Mouse (Mus musculus): ENCODE measurements around the gene Msto1. TPM values are rescaled to one million over a fixed set of nuclear protein-coding genes. Genes with fewer than 3 reads are reported as not detected.

Gene Msto1
- polyA plus RNA-seq, 1 experiment, result 21.5 TPM

GRCm38 (mm10) chr3:88939749-88940148 is 25.9 kb upstream of the Msto1 start:
- Histone ChIP-seq H3K4me3 (ENCODE audit: insufficient read depth, low read length) (no peak overlapping the region), H3K4me1 (ENCODE audit: control insufficient read depth, insufficient read depth, low read length) (no peaks in the 10 kb centered on the region; the same call in 1 of the 2 replicates), H3K27ac (ENCODE audit: insufficient read depth, low read length) (no peak overlapping the region)
- no peak for TF ChIP-seq CTCF (IDR thresholded peaks at IDR 0.05; ENCODE audit: borderline replicate concordance, insufficient read depth, low read length)
- TF ChIP-seq POLR2A (IDR thresholded peaks at IDR 0.05; ENCODE audit: low read depth, low read length), result no peak

GRCm38 (mm10) chr3:88939071-88939470 is 25.3 kb upstream of the Msto1 start:
- no peak overlapping the region for H3K4me3 ChIP-seq (ENCODE audit: insufficient read depth, low read length)
- TF ChIP-seq POLR2A (IDR thresholded peaks at IDR 0.05; ENCODE audit: low read depth, low read length), result no peak
- TF ChIP-seq CTCF (IDR thresholded peaks at IDR 0.05; ENCODE audit: borderline replicate concordance, insufficient read depth, low read length), result no peak
- no peak overlapping the region for H3K27ac ChIP-seq (ENCODE audit: insufficient read depth, low read length)
- no peaks in the 10 kb centered on the region; the same call in 1 of the 2 replicates for H3K4me1 ChIP-seq (ENCODE audit: control insufficient read depth, insufficient read depth, low read length)

GRCm38 (mm10) chr3:88929501-88929900 is 15.7 kb upstream of the Msto1 start:
- TF ChIP-seq CTCF (IDR thresholded peaks at IDR 0.05; ENCODE audit: borderline replicate concordance, insufficient read depth, low read length), result no peak
- TF ChIP-seq POLR2A (IDR thresholded peaks at IDR 0.05; ENCODE audit: low read depth, low read length), result no peak
- H3K4me3 ChIP-seq (ENCODE audit: insufficient read depth, low read length), result no peak overlapping the region

GRCm38 (mm10) chr3:88925651-88926050 is 11.9 kb upstream of the Msto1 start:
- H3K4me1 ChIP-seq (ENCODE audit: control insufficient read depth, insufficient read depth, low read length), result no peaks in the 10 kb centered on the region
- H3K4me3 ChIP-seq (ENCODE audit: insufficient read depth, low read length), result no peak overlapping the region
- H3K27ac ChIP-seq (ENCODE audit: insufficient read depth, low read length), result no peak overlapping the region
- TF ChIP-seq CTCF (IDR thresholded peaks at IDR 0.05; ENCODE audit: borderline replicate concordance, insufficient read depth, low read length) (no peak), POLR2A (IDR thresholded peaks at IDR 0.05; ENCODE audit: low read depth, low read length) (no peak)

More at GRCm38 (mm10) chr3:88929501-88929900, 15.7 kb upstream of the Msto1 start:
- Histone ChIP-seq H3K4me1 (ENCODE audit: control insufficient read depth, insufficient read depth, low read length) (no peaks in the 10 kb centered on the region), H3K27ac (ENCODE audit: insufficient read depth, low read length) (no peak overlapping the region)

- Histone ChIP-seq H3K27ac (ENCODE audit: insufficient read depth, low read length) (no peak overlapping the region), H3K4me1 (ENCODE audit: control insufficient read depth, insufficient read depth, low read length) (no peaks in the 10 kb centered on the region), H3K4me3 (ENCODE audit: insufficient read depth, low read length) (no peak overlapping the region)
- TF ChIP-seq CTCF (IDR thresholded peaks at IDR 0.05; ENCODE audit: borderline replicate concordance, insufficient read depth, low read length) (no peak), POLR2A (IDR thresholded peaks at IDR 0.05; ENCODE audit: low read depth, low read length) (no peak)
These were observed 10.3 kb upstream of the Msto1 start for GRCm38 (mm10) chr3:88923989-88924591.

- Histone ChIP-seq H3K4me3 (ENCODE audit: insufficient read depth, low read length) (no peak overlapping the region), H3K4me1 (ENCODE audit: control insufficient read depth, insufficient read depth, low read length) (no peaks in the 10 kb centered on the region), H3K27ac (ENCODE audit: insufficient read depth, low read length) (no peak overlapping the region)
- no peak for TF ChIP-seq POLR2A (IDR thresholded peaks at IDR 0.05; ENCODE audit: low read depth, low read length)
These were observed 7.6 kb upstream of the Msto1 start for GRCm38 (mm10) chr3:88921411-88921810.

- TF ChIP-seq POLR2A (IDR thresholded peaks at IDR 0.05; ENCODE audit: low read depth, low read length) (no peak), CTCF (IDR thresholded peaks at IDR 0.05; ENCODE audit: borderline replicate concordance, insufficient read depth, low read length) (no peak)
- H3K4me1 ChIP-seq (ENCODE audit: control insufficient read depth, insufficient read depth, low read length), result no peaks in the 10 kb centered on the region
- H3K4me3 ChIP-seq (ENCODE audit: insufficient read depth, low read length), result no peak overlapping the region
- no peak overlapping the region for H3K27ac ChIP-seq (ENCODE audit: insufficient read depth, low read length)
These were observed 5.2 kb upstream of the Msto1 start for GRCm38 (mm10) chr3:88918981-88919380.

- H3K4me3 ChIP-seq (ENCODE audit: insufficient read depth, low read length), result peak overlapping the region; percentile 84
- no peaks in the 10 kb centered on the region for H3K4me1 ChIP-seq (ENCODE audit: control insufficient read depth, insufficient read depth, low read length)
- H3K27ac ChIP-seq (ENCODE audit: insufficient read depth, low read length), result peak overlapping the region; percentile 94
- TF ChIP-seq CTCF (IDR thresholded peaks at IDR 0.05; ENCODE audit: borderline replicate concordance, insufficient read depth, low read length), result no peak
- no peak for TF ChIP-seq POLR2A (IDR thresholded peaks at IDR 0.05; ENCODE audit: low read depth, low read length)
These were observed 598 bp upstream of the Msto1 start for GRCm38 (mm10) chr3:88914384-88914810.

GRCm38 (mm10) chr3:88912585-88912984 is 1.2 kb downstream of the Msto1 start:
- no peak for TF ChIP-seq POLR2A (IDR thresholded peaks at IDR 0.05; ENCODE audit: low read depth, low read length)
- no peak for TF ChIP-seq CTCF (IDR thresholded peaks at IDR 0.05; ENCODE audit: borderline replicate concordance, insufficient read depth, low read length)
- Histone ChIP-seq H3K4me3 (ENCODE audit: insufficient read depth, low read length) (peak overlapping the region; percentile 84), H3K4me1 (ENCODE audit: control insufficient read depth, insufficient read depth, low read length) (no peaks in the 10 kb centered on the region), H3K27ac (ENCODE audit: insufficient read depth, low read length) (no peak overlapping the region)

- Histone ChIP-seq H3K27ac (ENCODE audit: insufficient read depth, low read length) (no peak overlapping the region), H3K4me1 (ENCODE audit: control insufficient read depth, insufficient read depth, low read length) (no peaks in the 10 kb centered on the region), H3K4me3 (ENCODE audit: insufficient read depth, low read length) (no peak overlapping the region)
- TF ChIP-seq CTCF (IDR thresholded peaks at IDR 0.05; ENCODE audit: borderline replicate concordance, insufficient read depth, low read length) (no peak), POLR2A (IDR thresholded peaks at IDR 0.05; ENCODE audit: low read depth, low read length) (no peak)
These were observed 7.2 kb downstream of the Msto1 start for GRCm38 (mm10) chr3:88906393-88907159.

All from embryonic fibroblast, embryonic 13.5 days (primary cell).